Mouse (Mus musculus) lung, embryonic 16.5 days (tissue): ENCODE data around the gene Actn2. TPM values are rescaled to one million over a fixed set of nuclear protein-coding genes. Genes with fewer than 3 reads are reported as not detected.
A peak's percentile ranks its signal among the peaks of the same experiment; 100 is the strongest.

Source experiments
- ATAC-seq: fragments of 200-750 bp; cut with Nextera tagmentation; 2 replicates; pipeline ENCODE4 v1.8.0; 2017; ENCODE audit warnings: low read depth, mild to moderate bottlenecking, moderate library complexity
- H3K27ac ChIP-seq: fragments of 300-500 bp; sonication (generic); 2 replicates; pipeline ENCODE4 v1.5.1; 2014; ENCODE audit warnings: mild to moderate bottlenecking, control low read depth, low read length
- H3K27me3 ChIP-seq: fragments of 300-500 bp; sonication (generic); 2 replicates; pipeline ENCODE4 v1.6.1; 2014; ENCODE audit warnings: low read depth, low read length, mixed read lengths; ENCODE audit not compliant: control insufficient read depth, insufficient read depth
- H3K36me3 ChIP-seq: fragments of 300-500 bp; sonication (generic); 2 replicates; pipeline ENCODE4 v1.6.1; 2014; ENCODE audit warnings: low read length; ENCODE audit not compliant: control insufficient read depth, insufficient read depth
- H3K4me1 ChIP-seq: fragments of 300-500 bp; sonication (generic); replicated peaks from 2 replicates; pipeline ENCODE4 v1.6.1; 2014; ENCODE audit warnings: low read length, mixed read lengths; ENCODE audit not compliant: control insufficient read depth, insufficient read depth
- H3K4me2 ChIP-seq: fragments of 300-500 bp; sonication (generic); 2 replicates; pipeline ENCODE4 v1.6.1; 2014; ENCODE audit warnings: low read depth, low read length, control low read depth
- H3K4me3 ChIP-seq: fragments of 300-500 bp; sonication (generic); 2 replicates; pipeline ENCODE4 v1.5.1; 2014; ENCODE audit warnings: mild to moderate bottlenecking, low read length, control low read depth
- H3K9ac ChIP-seq: fragments of 300-500 bp; sonication (generic); 2 replicates; pipeline ENCODE4 v1.6.1; 2014; ENCODE audit warnings: low read length, control low read depth
- H3K9me3 ChIP-seq: fragments of 300-500 bp; sonication (generic); 2 replicates; pipeline ENCODE4 v1.6.1; 2016; ENCODE audit warnings: low read length; ENCODE audit not compliant: control insufficient read depth
- WGBS: fragments of 180-500 bp; shearing (Covaris S2); extraction: QIAGEN DNeasy Blood & Tissue Kit; methylation state at CpG from one replicate; pipeline ENCODE4 v1.1.7; 2014; 5-methylcytosine and 5-hydroxymethylcytosine counted together
- polyA plus RNA-seq: library from polyadenylated mRNA; unstranded; fragments of >200 nt; fragmentation: Nextera tagmentation; extraction: Ambion mirVana; gene quantifications from 2 replicates; pipeline ENCODE4 v1.2.1, GENCODE M21; 2015

Gene Actn2
- 42.4 and 53.1 TPM in 2 replicates for polyA plus RNA-seq

- H3K9ac ChIP-seq: peak within 1 kb of the TSS; percentile 43
- ATAC-seq: peak; percentile 96
- under 1% methylated on average over 43 of the region's 43 CpGs for WGBS
Measured at GRCm38 (mm10) chr13:12340183-12340975, at the start of gene Actn2. Gene Actn2, minus strand, starts transcription at chr13:12340760.

GRCm38 (mm10) chr13:12386286-12386685 lies 45.7 kb upstream of the Actn2 start:
- no peaks in the 10 kb centered on the region for H3K9me3 ChIP-seq
- H3K4me3 ChIP-seq: no peak overlapping the region
- ATAC-seq: no peak
- H3K4me1 ChIP-seq: no peaks in the 10 kb centered on the region
- no peak overlapping the region for H3K9ac ChIP-seq
- H3K27me3 ChIP-seq: no peaks in the 10 kb centered on the region
- H3K4me2 ChIP-seq: no peak overlapping the region
- H3K36me3 ChIP-seq: no peaks in the 10 kb centered on the region
- H3K27ac ChIP-seq: no peak overlapping the region

More at GRCm38 (mm10) chr13:12340183-12340975, at the start of gene Actn2:
- H3K4me3 ChIP-seq: peak within 1 kb of the TSS; percentile 21
- H3K36me3 ChIP-seq: no peaks in the 10 kb centered on the region
- no peak within 1 kb of the TSS for H3K27ac ChIP-seq
- H3K4me1 ChIP-seq: peaks cover 3% of the 10 kb centered on the region; the same call in 1 of the 2 replicates
- H3K4me2 ChIP-seq: peak within 1 kb of the TSS; percentile 55
- H3K9me3 ChIP-seq: no peaks in the 10 kb centered on the region
- no peaks in the 10 kb centered on the region; the same call in 1 of the 2 replicates for H3K27me3 ChIP-seq

- Histone ChIP-seq H3K4me1 (no peaks in the 10 kb centered on the region), H3K9ac (no peak overlapping the region), H3K36me3 (no peaks in the 10 kb centered on the region), H3K4me2 (no peak overlapping the region), H3K27ac (no peak overlapping the region), H3K9me3 (no peaks in the 10 kb centered on the region), H3K27me3 (no peaks in the 10 kb centered on the region), H3K4me3 (no peak overlapping the region)
- no peak for ATAC-seq
Measured at GRCm38 (mm10) chr13:12384796-12385195, 44.2 kb upstream of the Actn2 start.

- Histone ChIP-seq H3K27me3 (no peaks in the 10 kb centered on the region), H3K4me2 (no peak overlapping the region), H3K36me3 (no peaks in the 10 kb centered on the region), H3K27ac (no peak overlapping the region), H3K9ac (no peak overlapping the region), H3K4me1 (no peaks in the 10 kb centered on the region), H3K9me3 (no peaks in the 10 kb centered on the region), H3K4me3 (no peak overlapping the region)
- WGBS: 46% methylated on average over 1 of the region's 1 CpGs
- ATAC-seq: no peak
Measured at GRCm38 (mm10) chr13:12376778-12377177, 36.2 kb upstream of the Actn2 start.

- H3K4me3 ChIP-seq: no peak overlapping the region
- WGBS: 55% methylated on average over 3 of the region's 3 CpGs
- no peaks in the 10 kb centered on the region for H3K9me3 ChIP-seq
- no peaks in the 10 kb centered on the region for H3K36me3 ChIP-seq
- no peak overlapping the region for H3K9ac ChIP-seq
- H3K27me3 ChIP-seq: no peaks in the 10 kb centered on the region
- no peak overlapping the region for H3K4me2 ChIP-seq
- H3K4me1 ChIP-seq: no peaks in the 10 kb centered on the region
- no peak for ATAC-seq
- H3K27ac ChIP-seq: no peak overlapping the region
Measured at GRCm38 (mm10) chr13:12372755-12373154, 32.2 kb upstream of the Actn2 start.

GRCm38 (mm10) chr13:12369930-12370329 lies 29.4 kb upstream of the Actn2 start:
- Histone ChIP-seq H3K4me1 (no peaks in the 10 kb centered on the region), H3K4me3 (no peak overlapping the region), H3K9ac (no peak overlapping the region), H3K36me3 (no peaks in the 10 kb centered on the region), H3K4me2 (no peak overlapping the region), H3K27ac (no peak overlapping the region), H3K27me3 (no peaks in the 10 kb centered on the region), H3K9me3 (no peaks in the 10 kb centered on the region)
- WGBS: 75% methylated on average over 11 of the region's 11 CpGs
- ATAC-seq: no peak

GRCm38 (mm10) chr13:12369041-12369621 lies 28.6 kb upstream of the Actn2 start:
- Histone ChIP-seq H3K27me3 (no peaks in the 10 kb centered on the region), H3K36me3 (no peaks in the 10 kb centered on the region), H3K4me3 (no peak overlapping the region), H3K27ac (no peak overlapping the region), H3K9ac (no peak overlapping the region), H3K4me2 (no peak overlapping the region), H3K9me3 (no peaks in the 10 kb centered on the region), H3K4me1 (no peaks in the 10 kb centered on the region)
- no peak for ATAC-seq
- WGBS: 34% methylated on average over 8 of the region's 8 CpGs

GRCm38 (mm10) chr13:12361486-12361885 lies 20.9 kb upstream of the Actn2 start:
- Histone ChIP-seq H3K4me2 (no peak overlapping the region), H3K27ac (no peak overlapping the region), H3K9me3 (no peaks in the 10 kb centered on the region), H3K4me3 (no peak overlapping the region), H3K36me3 (no peaks in the 10 kb centered on the region), H3K4me1 (no peaks in the 10 kb centered on the region), H3K27me3 (no peaks in the 10 kb centered on the region), H3K9ac (no peak overlapping the region)
- no peak for ATAC-seq
- WGBS: 69% methylated on average over 4 of the region's 4 CpGs

- H3K4me2 ChIP-seq: no peak overlapping the region
- no peak overlapping the region for H3K4me3 ChIP-seq
- no peaks in the 10 kb centered on the region for H3K27me3 ChIP-seq
- no peaks in the 10 kb centered on the region for H3K36me3 ChIP-seq
- WGBS: 74% methylated on average over 5 of the region's 5 CpGs
- H3K4me1 ChIP-seq: no peaks in the 10 kb centered on the region
- no peak overlapping the region for H3K27ac ChIP-seq
- ATAC-seq: no peak
- H3K9ac ChIP-seq: no peak overlapping the region
- no peaks in the 10 kb centered on the region for H3K9me3 ChIP-seq
Measured at GRCm38 (mm10) chr13:12357554-12357953, 17.0 kb upstream of the Actn2 start.
